Mouse (Mus musculus) spleen, adult 2 months (tissue): ENCODE measurements at regions not wholly inside any gene's neighbourhood (a gene's known extent, or its start where the extent isn't known, plus 50 kb on each side); places are given as distances from the start of the nearest gene placed in this dataset.

ENCODE experiments used
- CTCF ChIP-seq: fragments of 200-500 bp; IDR thresholded peaks from 2 replicates; pipeline ENCODE4 v1.5.1; 2011; ENCODE audit warnings: mild to moderate bottlenecking, inconsistent platforms; ENCODE audit not compliant: insufficient read depth, insufficient read length, insufficient replicate concordance; ENCODE audit errors: extremely low read depth
- POLR2A ChIP-seq: fragments of 200-500 bp; IDR thresholded peaks from 2 replicates; pipeline ENCODE4 v1.6.1; 2011; ENCODE audit warnings: low read depth, low read length, inconsistent platforms

DNA sequence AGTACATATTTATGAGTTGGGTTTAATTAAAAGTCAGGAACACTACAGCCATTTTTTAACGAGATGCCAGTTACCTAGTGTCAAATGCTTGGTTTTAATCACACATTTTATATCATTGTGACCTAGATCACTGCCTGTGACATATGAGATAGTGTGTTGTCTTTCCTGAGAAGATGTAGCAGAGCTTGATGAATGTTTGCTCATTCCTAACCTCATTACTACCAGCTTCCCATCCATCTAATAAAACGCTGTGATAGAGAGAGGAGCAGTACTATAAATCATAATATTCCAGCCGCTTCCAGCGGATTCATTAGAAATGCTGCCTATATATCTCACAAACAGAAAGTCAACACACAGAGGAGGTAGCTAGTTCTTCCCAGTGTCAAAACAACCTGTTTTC, 163.6 kb downstream of the Aldoart1 start:
- TF ChIP-seq POLR2A: no peak
- TF ChIP-seq CTCF: no peak
